Mouse (Mus musculus): ENCODE measurements around the gene Lrrc49. TPM values are rescaled to one million over a fixed set of nuclear protein-coding genes. Genes with fewer than 3 reads are reported as not detected.

Gene Lrrc49
- total RNA-seq, 2 experiments from 2014 or later = 89.4 to 95.6 TPM

DNA sequence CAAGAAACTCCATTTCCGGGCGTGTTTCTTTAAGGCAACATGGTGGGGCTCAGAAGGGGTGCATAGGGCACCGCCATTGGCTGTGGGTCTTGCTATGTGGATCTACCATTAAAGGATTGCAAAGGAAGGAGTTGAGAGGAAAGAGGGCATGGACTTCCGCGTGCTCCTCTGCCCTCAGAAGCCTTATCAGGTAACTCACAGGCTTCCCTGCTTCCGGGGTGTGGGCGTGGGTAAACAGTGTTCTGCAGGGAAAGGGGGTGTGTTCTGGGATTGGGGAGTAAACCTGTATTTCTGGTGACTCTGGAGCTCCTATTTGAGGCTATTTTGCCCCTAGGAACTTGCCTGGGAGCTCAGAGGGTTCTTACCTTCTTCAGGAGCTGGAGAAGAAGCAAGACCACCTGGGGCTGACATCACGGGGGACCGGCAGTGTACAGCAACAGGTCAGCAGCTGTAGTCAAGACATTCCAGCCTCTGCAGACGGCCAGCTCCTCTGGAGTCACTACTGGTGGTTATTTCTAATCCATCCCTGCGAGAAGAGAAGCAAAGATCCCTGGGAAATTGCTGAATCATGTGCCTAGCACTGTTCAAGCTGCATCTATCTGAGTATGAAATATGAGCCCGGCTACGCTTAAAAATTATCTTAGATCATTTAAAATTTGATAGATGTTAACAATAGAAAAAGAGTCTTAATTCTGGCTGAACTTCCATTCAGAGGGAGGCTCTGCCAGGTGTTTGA lies 142.4 kb downstream of the Lrrc49 start:
- DNase-seq (ENCODE audit: low spot score in 2 of 2) = no peak

DNA sequence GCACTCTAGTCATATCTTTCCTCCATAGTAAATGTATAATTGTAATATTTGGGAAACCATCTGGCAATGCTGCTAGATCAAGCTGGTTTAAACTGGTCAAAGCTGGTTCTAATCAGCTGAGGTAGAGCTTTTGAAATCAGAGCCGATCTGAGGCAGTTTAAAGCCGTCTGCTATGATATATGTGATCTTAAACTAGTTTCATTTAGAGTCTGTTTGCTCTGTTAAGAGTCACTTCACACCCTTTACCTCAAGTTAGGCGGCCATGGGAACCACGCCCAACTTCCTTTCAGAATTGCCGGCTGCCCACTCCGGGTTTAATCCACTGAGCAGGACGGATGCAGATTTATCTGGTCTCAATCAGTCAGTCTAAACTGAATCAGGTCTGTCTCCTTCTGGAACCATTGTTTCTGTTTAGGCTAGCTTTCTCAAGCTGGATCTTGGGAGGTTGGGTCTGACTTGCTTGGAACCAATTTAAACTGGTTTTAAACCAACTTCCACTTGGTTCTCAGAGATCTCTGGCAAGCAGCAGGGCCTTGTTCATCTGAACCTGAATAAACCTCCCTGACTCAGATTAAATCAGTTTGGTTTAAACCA lies 144.4 kb downstream of the Lrrc49 start:
- no peak for DNase-seq (ENCODE audit: low spot score in 2 of 2)

- DNase-seq (ENCODE audit: low spot score in 2 of 2) = no peak
Measured at GRCm38 (mm10) chr9:60530310-60530709, 157.6 kb downstream of the Lrrc49 start.

GRCm38 (mm10) chr9:60529348-60530243 lies 158.4 kb downstream of the Lrrc49 start:
- no peak for DNase-seq (ENCODE audit: low spot score in 2 of 2)

DNA sequence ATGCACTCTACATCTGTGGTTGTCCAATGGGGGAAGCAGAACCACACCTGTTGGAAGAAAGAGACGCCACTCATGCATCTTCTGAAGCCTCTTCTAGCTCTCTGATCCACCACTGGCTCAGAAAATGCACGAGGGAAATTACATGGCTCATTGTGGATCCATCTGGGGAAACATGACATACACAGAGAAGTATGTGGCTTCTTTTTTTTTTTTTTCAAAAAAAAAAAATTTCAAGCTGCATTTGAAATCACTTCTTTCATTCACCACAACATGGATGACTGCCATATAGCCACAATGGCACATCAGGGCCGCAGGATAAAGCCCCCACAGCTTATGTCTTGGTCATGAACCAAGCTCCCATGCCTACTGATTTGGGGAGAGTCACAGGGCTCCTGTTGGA lies 159.7 kb downstream of the Lrrc49 start:
- no peak for DNase-seq (ENCODE audit: low spot score in 2 of 2)

GRCm38 (mm10) chr9:60527836-60528235 lies 160.1 kb downstream of the Lrrc49 start:
- DNase-seq (ENCODE audit: low spot score in 2 of 2) = no peak

DNA sequence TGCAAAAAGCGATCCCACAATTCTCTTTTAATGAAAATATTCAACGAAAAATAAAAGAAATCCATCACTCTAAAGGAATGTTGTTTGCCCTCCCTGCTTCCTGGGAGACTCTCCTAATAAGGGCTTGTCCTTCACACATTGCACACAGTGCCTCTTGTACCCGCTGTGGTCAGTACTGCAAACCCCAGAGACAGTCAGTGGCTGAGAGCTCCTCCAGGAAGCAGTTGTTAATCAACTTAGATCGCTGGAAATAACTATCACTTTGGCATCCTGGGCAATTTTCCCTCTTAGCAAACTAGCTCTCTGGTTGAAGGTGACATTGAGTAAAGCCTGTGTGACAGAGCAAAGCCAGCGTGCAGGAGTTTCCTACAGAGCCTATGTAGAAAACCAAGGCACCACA lies 160.9 kb downstream of the Lrrc49 start:
- no peak for DNase-seq (ENCODE audit: low spot score in 2 of 2)

- DNase-seq (ENCODE audit: low spot score in 2 of 2) = no peak
Measured at GRCm38 (mm10) chr9:60526195-60526594, 161.8 kb downstream of the Lrrc49 start.

GRCm38 (mm10) chr9:60521806-60522264 lies 166.1 kb downstream of the Lrrc49 start, which contains the start of gene Thsd4:
Gene Thsd4 (minus strand): TSS chr9:60522046.
- DNase-seq (ENCODE audit: low spot score in 2 of 2) = peak in 1 of 2 experiments; percentile 16

GRCm38 (mm10) chr9:60521143-60521542 lies 166.8 kb downstream of the Lrrc49 start:
- no peak for DNase-seq (ENCODE audit: low spot score in 2 of 2)

DNA sequence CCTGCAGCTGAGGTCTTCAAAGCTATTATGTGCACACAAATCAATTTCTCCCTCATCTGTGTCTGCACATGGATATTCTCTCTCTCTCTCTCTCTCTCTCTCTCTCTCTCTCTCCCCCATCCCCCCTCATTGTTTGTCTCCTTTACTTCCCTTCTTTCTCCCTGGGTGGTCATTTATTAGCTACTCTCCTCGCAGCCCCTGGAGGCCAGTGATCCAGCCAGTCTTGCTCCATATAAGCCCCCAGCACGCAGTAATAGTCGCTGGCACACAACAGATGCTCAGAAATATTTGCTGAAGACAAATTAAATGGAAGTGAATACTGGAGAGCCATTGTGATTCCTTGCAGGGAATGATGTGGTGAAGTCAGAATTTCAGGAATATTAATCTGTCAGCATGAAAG lies 168.4 kb downstream of the Lrrc49 start:
- DNase-seq (ENCODE audit: low spot score in 2 of 2) = no peak

Other genes with a start within 250 kb of the Lrrc49 start
- gene Thsd4, start 166.1 kb downstream of the Lrrc49 start, total RNA-seq (2021) = 1 to 10 TPM; 4.3 to 5.6 TPM
- gene Larp6, start 24.8 kb upstream of the Lrrc49 start, total RNA-seq (2021) = 10 to 100 TPM; 37.6 to 41.6 TPM
- gene Uaca, start 106.4 kb upstream of the Lrrc49 start, total RNA-seq (2021) = 1 to 10 TPM; 7.7 to 9.2 TPM